Mouse (Mus musculus) ES-Bruce4 (cell line): ENCODE measurements at regions not wholly inside any gene's neighbourhood (a gene's known extent, or its start where the extent isn't known, plus 50 kb on each side); places are given as distances from the start of the nearest gene placed in this dataset.

Experiments
- H3K27ac ChIP-seq: 2 replicates; pipeline ENCODE4 v1.5.1; 2012; ENCODE audit warnings: low read length, inconsistent platforms; ENCODE audit not compliant: insufficient read depth
- H3K27me3 ChIP-seq: 2 replicates; pipeline ENCODE4 v1.6.1; 2012; ENCODE audit warnings: mild to moderate bottlenecking, low read length, inconsistent platforms; ENCODE audit not compliant: control insufficient read depth, poor library complexity, insufficient read depth, severe bottlenecking
- H3K36me3 ChIP-seq: 2 replicates; pipeline ENCODE4 v1.6.1; 2012; ENCODE audit warnings: inconsistent platforms, mild to moderate bottlenecking, low read length, moderate library complexity; ENCODE audit not compliant: control insufficient read depth, poor library complexity, insufficient read depth, severe bottlenecking
- H3K4me1 ChIP-seq: one replicate; pipeline ENCODE4 v1.8.1; 2011; ENCODE audit warnings: low read length; ENCODE audit not compliant: control insufficient read depth, insufficient read depth
- H3K4me3 ChIP-seq: 2 replicates; pipeline ENCODE4 v1.5.1; 2011; ENCODE audit warnings: low read depth, mild to moderate bottlenecking, low read length
- H3K9ac ChIP-seq: 2 replicates; pipeline ENCODE4 v1.6.1; 2012; ENCODE audit warnings: low read depth, mild to moderate bottlenecking, inconsistent platforms; ENCODE audit not compliant: poor library complexity, severe bottlenecking
- H3K9me3 ChIP-seq: replicated peaks from 2 replicates; pipeline ENCODE4 v1.6.1; 2012; ENCODE audit warnings: mild to moderate bottlenecking, low read length, inconsistent platforms; ENCODE audit not compliant: control insufficient read depth, poor library complexity, insufficient read depth, severe bottlenecking
- CTCF ChIP-seq: IDR thresholded peaks from one replicate; pipeline ENCODE4 v1.8.1; 2011; ENCODE audit warnings: low read depth, low read length
- EP300 ChIP-seq: IDR thresholded peaks from 2 replicates; pipeline ENCODE4 v1.6.1; 2011; ENCODE audit warnings: low read depth, low read length; ENCODE audit not compliant: insufficient read depth
- POLR2A ChIP-seq: IDR thresholded peaks from one replicate; pipeline ENCODE4 v1.8.1; 2011; ENCODE audit warnings: low read length; ENCODE audit not compliant: insufficient read depth

- no peaks in the 10 kb centered on the region for H3K27me3 ChIP-seq
- no peaks in the 10 kb centered on the region for H3K9me3 ChIP-seq
- no peak overlapping the region for H3K4me3 ChIP-seq
- H3K4me1 ChIP-seq, result no peaks in the 10 kb centered on the region
- no peak overlapping the region for H3K27ac ChIP-seq
- no peaks in the 10 kb centered on the region for H3K36me3 ChIP-seq
- no peak for TF ChIP-seq CTCF
- no peak for TF ChIP-seq POLR2A
- TF ChIP-seq EP300, result no peak
- H3K9ac ChIP-seq, result no peak overlapping the region
Measured at GRCm38 (mm10) chr1:121136846-121137245, 195.5 kb downstream of the Insig2 start.

- H3K4me3 ChIP-seq, result no peak overlapping the region
- no peaks in the 10 kb centered on the region for H3K4me1 ChIP-seq
- TF ChIP-seq EP300 (no peak), CTCF (no peak), POLR2A (no peak)
Measured at GRCm38 (mm10) chr1:121144981-121145380, 187.4 kb downstream of the Insig2 start.

GRCm38 (mm10) chr1:121153476-121153875, 178.9 kb downstream of the Insig2 start:
- Histone ChIP-seq H3K4me1 (no peaks in the 10 kb centered on the region), H3K9ac (no peak overlapping the region), H3K36me3 (no peaks in the 10 kb centered on the region), H3K27ac (no peak overlapping the region), H3K4me3 (no peak overlapping the region), H3K9me3 (no peaks in the 10 kb centered on the region), H3K27me3 (no peaks in the 10 kb centered on the region)
- no peak for TF ChIP-seq EP300
- TF ChIP-seq POLR2A, result no peak
- TF ChIP-seq CTCF, result no peak

More at GRCm38 (mm10) chr1:121144981-121145380, 187.4 kb downstream of the Insig2 start:
- H3K27me3 ChIP-seq, result no peaks in the 10 kb centered on the region
- H3K9ac ChIP-seq, result no peak overlapping the region
- no peak overlapping the region for H3K27ac ChIP-seq
- no peaks in the 10 kb centered on the region for H3K36me3 ChIP-seq
- no peaks in the 10 kb centered on the region for H3K9me3 ChIP-seq

GRCm38 (mm10) chr1:121154616-121155015, 177.8 kb downstream of the Insig2 start:
- no peaks in the 10 kb centered on the region for H3K36me3 ChIP-seq
- TF ChIP-seq CTCF, result no peak
- TF ChIP-seq POLR2A, result no peak
- TF ChIP-seq EP300, result no peak
- no peaks in the 10 kb centered on the region for H3K9me3 ChIP-seq
- no peaks in the 10 kb centered on the region for H3K4me1 ChIP-seq
- H3K4me3 ChIP-seq, result no peak overlapping the region
- H3K27me3 ChIP-seq, result no peaks in the 10 kb centered on the region
- no peak overlapping the region for H3K27ac ChIP-seq
- no peak overlapping the region for H3K9ac ChIP-seq

- Histone ChIP-seq H3K4me1 (no peaks in the 10 kb centered on the region), H3K27me3 (0 out of 2 replicates have a peak, but pooled peaks cover 1% of the 10 kb centered on the region), H3K36me3 (no peaks in the 10 kb centered on the region), H3K9ac (no peak overlapping the region), H3K4me3 (no peak overlapping the region), H3K9me3 (no peaks in the 10 kb centered on the region), H3K27ac (no peak overlapping the region)
- no peak for TF ChIP-seq EP300
- no peak for TF ChIP-seq CTCF
- TF ChIP-seq POLR2A, result no peak
Measured at GRCm38 (mm10) chr1:121168651-121169050, 163.7 kb downstream of the Insig2 start.

GRCm38 (mm10) chr1:121176541-121176940, 155.8 kb downstream of the Insig2 start:
- no peaks in the 10 kb centered on the region for H3K4me1 ChIP-seq
- no peak overlapping the region for H3K4me3 ChIP-seq
- no peaks in the 10 kb centered on the region for H3K36me3 ChIP-seq
- no peak overlapping the region for H3K27ac ChIP-seq
- no peak for TF ChIP-seq POLR2A
- TF ChIP-seq EP300, result no peak
- no peak for TF ChIP-seq CTCF
- H3K27me3 ChIP-seq, result peaks cover 4% of the 10 kb centered on the region
- no peaks in the 10 kb centered on the region for H3K9me3 ChIP-seq
- no peak overlapping the region for H3K9ac ChIP-seq
